Mouse (Mus musculus) myocyte (in vitro differentiated cells): ENCODE results near the gene Zcchc14.

ENCODE experiments used
- CEBPB ChIP-seq: IDR thresholded peaks from 2 replicates; pipeline ENCODE4 v1.6.1; 2011; ENCODE audit warnings: mild to moderate bottlenecking, moderate library complexity; ENCODE audit not compliant: poor library complexity, insufficient read depth, severe bottlenecking
- E2F4 ChIP-seq: IDR thresholded peaks from one replicate; pipeline ENCODE4 v1.6.1; 2011; ENCODE audit warnings: mild to moderate bottlenecking, control low read depth, moderate library complexity; ENCODE audit not compliant: insufficient read depth
- MAX ChIP-seq: IDR thresholded peaks from one replicate; pipeline ENCODE4 v1.6.1; 2011; ENCODE audit warnings: low read depth, mild to moderate bottlenecking, control low read depth
- POLR2A ChIP-seq: IDR thresholded peaks from one replicate; pipeline ENCODE4 v1.6.1; 2011; ENCODE audit warnings: low read depth, mild to moderate bottlenecking, control low read depth, moderate library complexity; ENCODE audit not compliant: insufficient read length
- REST ChIP-seq: IDR thresholded peaks from one replicate; pipeline ENCODE4 v1.6.1; 2011; ENCODE audit warnings: mild to moderate bottlenecking, control low read depth, moderate library complexity; ENCODE audit not compliant: insufficient read depth, insufficient read length
- TCF12 ChIP-seq: IDR thresholded peaks from one replicate; pipeline ENCODE4 v1.6.1; 2011; ENCODE audit warnings: mild to moderate bottlenecking, control low read depth; ENCODE audit not compliant: poor library complexity, insufficient read depth, severe bottlenecking
- TCF3 ChIP-seq: IDR thresholded peaks from one replicate; pipeline ENCODE4 v1.6.1; 2011; ENCODE audit warnings: low read depth, control low read depth; ENCODE audit not compliant: insufficient read length
- USF1 ChIP-seq: IDR thresholded peaks from one replicate; pipeline ENCODE4 v1.6.1; 2011; ENCODE audit warnings: low read depth, mild to moderate bottlenecking, control low read depth, moderate library complexity

DNA sequence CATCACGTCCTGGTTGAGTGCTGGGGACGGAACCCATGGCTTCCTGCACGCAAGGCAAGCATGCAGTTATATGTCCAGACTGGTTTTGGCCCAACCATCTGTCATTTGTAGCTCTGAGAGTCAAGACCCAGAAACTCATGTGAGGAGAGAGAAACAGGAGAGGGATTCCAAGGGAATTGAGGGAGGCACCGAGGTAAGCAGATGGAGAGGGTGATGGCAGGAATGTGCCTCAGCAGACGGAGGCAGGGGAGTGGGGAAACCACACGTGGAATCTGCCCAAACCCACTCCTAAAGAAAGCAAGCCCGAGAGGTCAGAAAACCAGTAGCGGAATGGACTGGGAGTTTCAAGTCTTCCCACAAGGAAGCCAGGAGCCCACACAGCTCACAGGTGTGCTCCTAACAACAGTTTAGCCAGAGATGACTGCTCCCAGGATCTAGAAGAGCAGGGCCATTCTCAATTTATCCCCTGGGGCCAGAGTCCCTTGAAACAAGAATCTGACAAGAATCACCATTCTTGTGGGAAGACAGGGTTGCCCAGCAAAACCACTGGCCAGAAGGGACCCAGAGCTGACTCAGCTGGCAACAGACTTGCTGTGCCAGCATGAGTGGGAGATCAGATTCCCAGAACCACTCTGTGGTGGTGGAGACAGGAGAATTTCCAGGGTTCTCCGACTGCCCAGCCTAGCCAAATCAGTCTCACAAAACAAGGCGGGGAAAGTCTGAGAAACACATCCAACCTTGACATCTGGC is 30.6 kb upstream of the Zcchc14 start:
- TF ChIP-seq REST (no peak), CEBPB (no peak), MAX (no peak), POLR2A (no peak), E2F4 (no peak), TCF3 (no peak), TCF12 (no peak), USF1 (no peak)
